Mouse (Mus musculus) embryonic facial prominence, embryonic 14.5 days (tissue): ENCODE data around the gene Cfap45. TPM values are rescaled to one million over a fixed set of nuclear protein-coding genes. Genes with fewer than 3 reads are reported as not detected.

ENCODE experiments used
- ATAC-seq: fragments of 200-750 bp; cut with Nextera tagmentation; 2 replicates; pipeline ENCODE4 v1.8.0; 2017; ENCODE audit warnings: low read depth, moderate number of reproducible peaks, moderate TSS enrichment
- DNase-seq: peaks from one replicate; pipeline ENCODE4 v3.0.0-alpha.2; 2015; ENCODE audit warnings: low spot score
- H3K27ac ChIP-seq: fragments of 300-500 bp; sonication (generic); replicated peaks from 2 replicates; pipeline ENCODE4 v1.5.1; 2014; ENCODE audit warnings: low read depth, mild to moderate bottlenecking, low read length, moderate library complexity
- H3K27me3 ChIP-seq: fragments of 300-500 bp; sonication (generic); replicated peaks from 2 replicates; pipeline ENCODE4 v1.6.1; 2014; ENCODE audit warnings: low read length; ENCODE audit not compliant: control insufficient read depth, insufficient read depth
- H3K36me3 ChIP-seq: fragments of 300-500 bp; sonication (generic); 2 replicates; pipeline ENCODE4 v1.6.1; 2014; ENCODE audit warnings: low read length, mixed read lengths; ENCODE audit not compliant: control insufficient read depth, insufficient read depth
- H3K4me1 ChIP-seq: fragments of 300-500 bp; sonication (generic); 2 replicates; pipeline ENCODE4 v1.6.1; 2014; ENCODE audit warnings: antibody characterized with exemption, low read length; ENCODE audit not compliant: control insufficient read depth, insufficient read depth
- H3K4me2 ChIP-seq: fragments of 300-500 bp; sonication (generic); 2 replicates; pipeline ENCODE4 v1.6.1; 2014; ENCODE audit warnings: low read depth, mild to moderate bottlenecking, low read length, moderate library complexity, mixed read lengths
- H3K4me3 ChIP-seq: fragments of 300-500 bp; sonication (generic); 2 replicates; pipeline ENCODE4 v1.5.1; 2014; ENCODE audit warnings: low read depth, mild to moderate bottlenecking, low read length
- H3K9ac ChIP-seq: fragments of 300-500 bp; sonication (generic); 2 replicates; pipeline ENCODE4 v1.6.1; 2014; ENCODE audit warnings: low read depth, mild to moderate bottlenecking, low read length, moderate library complexity, mixed read lengths
- H3K9me3 ChIP-seq: fragments of 300-500 bp; sonication (generic); 2 replicates; pipeline ENCODE4 v1.6.1; 2016; ENCODE audit warnings: low read length; ENCODE audit not compliant: control insufficient read depth
- WGBS: fragments of 180-500 bp; shearing (Covaris S2); extraction: QIAGEN DNeasy Blood & Tissue Kit; methylation state at CpG from one replicate; pipeline ENCODE4 v1.1.7; 2014; 5-methylcytosine and 5-hydroxymethylcytosine counted together
- polyA plus RNA-seq: library from polyadenylated mRNA; unstranded; fragments of >200 nt; fragmentation: Nextera tagmentation; extraction: Ambion mirVana; gene quantifications from 2 replicates; pipeline ENCODE4 v1.2.1, GENCODE M21; 2014

The Cfap45 gene
- polyA plus RNA-seq, 1 experiment from 2014 or later = 8.9 TPM

- no peaks in the 10 kb centered on the region for H3K27me3 ChIP-seq
- no peaks in the 10 kb centered on the region for H3K9me3 ChIP-seq
- peak overlapping the region; percentile 70 for H3K4me3 ChIP-seq
- ATAC-seq (no peak), DNase-seq (no peak)
- peak overlapping the region; percentile 75 for H3K27ac ChIP-seq
- no peaks in the 10 kb centered on the region for H3K36me3 ChIP-seq
- peak overlapping the region; percentile 69 for H3K9ac ChIP-seq
- H3K4me2 ChIP-seq = peak overlapping the region; percentile 78
- WGBS = 6% methylated on average over 12 of the region's 12 CpGs
- peaks cover 13% of the 10 kb centered on the region for H3K4me1 ChIP-seq
These were observed 37.9 kb upstream of the Cfap45 start for GRCm38 (mm10) chr1:172482518-172483360.

- 15% methylated on average over 3 of the region's 4 CpGs for WGBS
- no peak for DNase-seq
- peaks cover 13% of the 10 kb centered on the region for H3K4me1 ChIP-seq
These were observed 37.3 kb upstream of the Cfap45 start for GRCm38 (mm10) chr1:172483361-172483660.

GRCm38 (mm10) chr1:172484236-172484635 is 36.4 kb upstream of the Cfap45 start:
- WGBS = 46% methylated on average over 11 of the region's 11 CpGs
- H3K27me3 ChIP-seq = no peaks in the 10 kb centered on the region
- peak overlapping the region; percentile 45 for H3K9ac ChIP-seq
- no peak overlapping the region for H3K27ac ChIP-seq
- no peaks in the 10 kb centered on the region for H3K9me3 ChIP-seq
- 0 out of 2 replicates have a peak, but pooled peaks cover 1% of the 10 kb centered on the region for H3K36me3 ChIP-seq
- no peak for ATAC-seq
- H3K4me2 ChIP-seq = peak overlapping the region; percentile 78
- no peak for DNase-seq
- peaks cover 13% of the 10 kb centered on the region for H3K4me1 ChIP-seq
- H3K4me3 ChIP-seq = peak overlapping the region; percentile 70

More at GRCm38 (mm10) chr1:172483361-172483660, 37.3 kb upstream of the Cfap45 start:
- H3K36me3 ChIP-seq = no peaks in the 10 kb centered on the region
- H3K27me3 ChIP-seq = no peaks in the 10 kb centered on the region
- H3K4me3 ChIP-seq = peak overlapping the region; percentile 70
- peak overlapping the region; percentile 78 for H3K4me2 ChIP-seq
- no peak overlapping the region for H3K27ac ChIP-seq
- peak overlapping the region; percentile 69 for H3K9ac ChIP-seq
- H3K9me3 ChIP-seq = no peaks in the 10 kb centered on the region
- no peak for ATAC-seq

- Histone ChIP-seq H3K9me3 (no peaks in the 10 kb centered on the region), H3K36me3 (0 out of 2 replicates have a peak, but pooled peaks cover 6% of the 10 kb centered on the region), H3K4me1 (peaks cover 13% of the 10 kb centered on the region), H3K27me3 (no peaks in the 10 kb centered on the region), H3K27ac (no peak overlapping the region), H3K9ac (peak overlapping the region; percentile 45), H3K4me3 (peak overlapping the region; percentile 70; the same call in 1 of the 2 replicates), H3K4me2 (peak overlapping the region; percentile 78)
- 53% methylated on average over 13 of the region's 13 CpGs for WGBS
- no peak for DNase-seq
- ATAC-seq = no peak
These were observed 35.9 kb upstream of the Cfap45 start for GRCm38 (mm10) chr1:172484671-172485070.

- DNase-seq (peak; percentile 78), ATAC-seq (no peak)
- Histone ChIP-seq H3K9ac (no peak overlapping the region), H3K4me2 (peak overlapping the region; percentile 78), H3K9me3 (no peaks in the 10 kb centered on the region), H3K4me1 (peaks cover 16% of the 10 kb centered on the region), H3K4me3 (no peak overlapping the region; the same call in 1 of the 2 replicates), H3K27ac (no peak overlapping the region), H3K27me3 (no peaks in the 10 kb centered on the region), H3K36me3 (0 out of 2 replicates have a peak, but pooled peaks cover 7% of the 10 kb centered on the region)
- WGBS = 25% methylated on average over 6 of the region's 6 CpGs
These were observed 34.8 kb upstream of the Cfap45 start for GRCm38 (mm10) chr1:172485821-172486220.

- WGBS = 39% methylated on average over 4 of the region's 4 CpGs
- Histone ChIP-seq H3K27me3 (no peaks in the 10 kb centered on the region), H3K4me3 (no peak overlapping the region; the same call in 1 of the 2 replicates), H3K4me2 (peak overlapping the region; percentile 78), H3K9ac (no peak overlapping the region), H3K4me1 (peaks cover 16% of the 10 kb centered on the region), H3K9me3 (no peaks in the 10 kb centered on the region), H3K36me3 (0 out of 2 replicates have a peak, but pooled peaks cover 7% of the 10 kb centered on the region), H3K27ac (no peak overlapping the region)
- DNase-seq = peak; percentile 57
- no peak for ATAC-seq
These were observed 34.4 kb upstream of the Cfap45 start for GRCm38 (mm10) chr1:172486236-172486635.

GRCm38 (mm10) chr1:172486651-172487050 is 34.0 kb upstream of the Cfap45 start:
- peaks cover 16% of the 10 kb centered on the region for H3K4me1 ChIP-seq
- DNase-seq (no peak), ATAC-seq (no peak)
- no peak overlapping the region for H3K9ac ChIP-seq
- H3K4me2 ChIP-seq = peak overlapping the region; percentile 78
- H3K27me3 ChIP-seq = no peaks in the 10 kb centered on the region
- no peak overlapping the region for H3K27ac ChIP-seq
- H3K36me3 ChIP-seq = 0 out of 2 replicates have a peak, but pooled peaks cover 7% of the 10 kb centered on the region
- no peak overlapping the region for H3K4me3 ChIP-seq
- no peaks in the 10 kb centered on the region for H3K9me3 ChIP-seq
- 71% methylated on average over 5 of the region's 5 CpGs for WGBS

GRCm38 (mm10) chr1:172487859-172488258 is 32.7 kb upstream of the Cfap45 start:
- no peaks in the 10 kb centered on the region for H3K27me3 ChIP-seq
- no peak overlapping the region for H3K4me3 ChIP-seq
- H3K4me2 ChIP-seq = no peak overlapping the region
- no peak for ATAC-seq
- no peaks in the 10 kb centered on the region for H3K9me3 ChIP-seq
- 63% methylated on average over 4 of the region's 4 CpGs for WGBS
- 0 out of 2 replicates have a peak, but pooled peaks cover 7% of the 10 kb centered on the region for H3K36me3 ChIP-seq
- peaks cover 14% of the 10 kb centered on the region for H3K4me1 ChIP-seq
- DNase-seq = no peak
- H3K9ac ChIP-seq = no peak overlapping the region
- no peak overlapping the region for H3K27ac ChIP-seq
